Mouse (Mus musculus) forebrain, embryonic 10.5 days (tissue): ENCODE measurements around the gene Map3k5. TPM values are rescaled to one million over a fixed set of nuclear protein-coding genes. Genes with fewer than 3 reads are reported as not detected.
"Not testable (repeated sequence)": the region's sequence is repeated elsewhere in the genome, so short reads cannot be mapped to it uniquely, and the experiment has no call there.

ENCODE experiments used
- DNase-seq: peaks from one replicate; pipeline ENCODE4 v3.0.0-alpha.2; 2017; ENCODE audit warnings: low spot score; ENCODE audit errors: extremely low spot score
- H3K27ac ChIP-seq: fragments of 300-500 bp; sonication (generic); 2 replicates; pipeline ENCODE4 v1.5.1; 2016; ENCODE audit warnings: mild to moderate bottlenecking
- H3K27me3 ChIP-seq: fragments of 300-500 bp; sonication (generic); 2 replicates; pipeline ENCODE4 v1.6.1; 2016; ENCODE audit warnings: mild to moderate bottlenecking; ENCODE audit not compliant: poor library complexity, severe bottlenecking
- H3K36me3 ChIP-seq: fragments of 300-500 bp; sonication (generic); replicated peaks from 2 replicates; pipeline ENCODE4 v1.6.1; 2016; ENCODE audit warnings: mild to moderate bottlenecking, moderate library complexity
- H3K4me1 ChIP-seq: fragments of 300-500 bp; sonication (generic); 2 replicates; pipeline ENCODE4 v1.6.1; 2016
- H3K4me3 ChIP-seq: fragments of 300-500 bp; sonication (generic); 2 replicates; pipeline ENCODE4 v1.5.1; 2016; ENCODE audit warnings: mild to moderate bottlenecking, moderate library complexity
- H3K9me3 ChIP-seq: fragments of 300-500 bp; sonication (generic); 2 replicates; pipeline ENCODE4 v1.6.1; 2016; ENCODE audit warnings: mild to moderate bottlenecking, moderate library complexity
- WGBS: fragments of 180-500 bp; shearing (Covaris S2); methylation state at CpG from one replicate; pipeline ENCODE4 v1.1.7; 2016; 5-methylcytosine and 5-hydroxymethylcytosine counted together
- polyA plus RNA-seq: library from polyadenylated mRNA; unstranded; fragments of >200 nt; fragmentation: Nextera tagmentation; extraction: Ambion mirVana; gene quantifications from 2 replicates; pipeline ENCODE4 v1.2.1, GENCODE M21; 2016

The Map3k5 gene
- polyA plus RNA-seq, 1 experiment from 2014 or later, result 0.42 TPM

DNA sequence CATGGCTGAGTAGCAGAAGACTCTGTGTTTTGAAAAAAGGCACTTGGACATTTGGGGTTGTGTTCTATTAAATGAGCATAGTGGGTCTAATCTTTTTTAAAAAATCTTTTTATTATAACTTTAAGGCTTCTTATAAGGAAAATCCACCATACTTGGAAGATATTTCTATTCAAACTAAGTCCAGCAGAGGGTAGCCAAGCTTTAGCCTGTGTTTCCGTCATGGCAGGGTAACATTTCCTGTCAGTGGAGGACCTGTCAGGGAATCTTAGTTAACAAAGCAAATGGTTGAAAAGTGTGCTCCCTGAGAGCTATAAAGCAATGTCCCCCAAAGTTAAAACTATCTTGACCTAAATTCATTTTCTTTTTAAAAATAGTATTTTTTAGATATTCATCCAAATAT lies 22.7 kb upstream of the Map3k5 start:
- no peaks in the 10 kb centered on the region for H3K4me1 ChIP-seq
- no peaks in the 10 kb centered on the region for H3K36me3 ChIP-seq
- no peaks in the 10 kb centered on the region for H3K9me3 ChIP-seq
- WGBS, result 45% methylated on average over 1 of the region's 1 CpGs
- H3K27ac ChIP-seq, result no peak overlapping the region
- no peak for DNase-seq
- H3K4me3 ChIP-seq, result no peak overlapping the region
- H3K27me3 ChIP-seq, result peaks cover 12% of the 10 kb centered on the region

DNA sequence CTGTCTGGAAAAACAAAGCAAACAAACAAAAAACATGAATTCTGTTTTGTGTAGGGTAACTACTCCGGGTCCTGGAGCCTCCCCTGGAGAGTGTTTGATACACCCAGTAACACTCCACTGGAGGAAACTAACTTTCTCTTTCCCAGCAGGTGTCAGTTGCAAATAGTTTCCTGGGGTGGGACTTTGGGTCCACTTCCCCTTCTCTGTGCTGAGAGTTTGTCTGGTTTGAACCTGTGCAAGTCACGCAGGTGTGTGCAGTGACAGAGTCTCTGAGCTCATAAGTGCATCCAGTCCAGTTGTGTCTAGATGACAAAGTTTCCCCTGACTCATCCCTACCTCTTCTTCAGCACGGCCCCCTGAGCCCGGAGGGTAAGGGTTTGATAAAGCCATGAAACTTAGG lies 20.5 kb upstream of the Map3k5 start:
- Histone ChIP-seq H3K27ac (no peak overlapping the region), H3K27me3 (peaks cover 12% of the 10 kb centered on the region), H3K9me3 (no peaks in the 10 kb centered on the region), H3K36me3 (no peaks in the 10 kb centered on the region), H3K4me3 (no peak overlapping the region), H3K4me1 (no peaks in the 10 kb centered on the region)
- 86% methylated on average over 4 of the region's 4 CpGs for WGBS
- DNase-seq, result no peak

DNA sequence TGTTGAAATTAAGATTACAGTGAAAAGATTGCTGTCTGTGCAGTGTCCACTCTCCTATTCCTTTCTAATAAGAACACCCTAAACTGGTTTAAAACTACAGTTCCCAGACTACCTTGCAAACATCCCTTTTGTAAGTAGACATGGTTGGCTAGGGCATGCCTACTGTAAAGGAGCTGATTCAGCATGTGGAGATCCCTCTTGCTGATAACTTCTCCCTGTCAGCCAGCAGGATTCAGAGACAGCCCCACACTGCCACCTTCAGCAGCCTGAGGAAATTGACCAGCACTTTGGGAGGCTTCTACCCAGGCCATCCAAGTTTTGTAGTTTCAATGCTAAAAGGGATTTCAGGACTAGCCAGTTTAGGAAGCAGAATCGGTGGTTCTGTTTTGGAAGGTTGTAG lies 19.0 kb upstream of the Map3k5 start:
- Histone ChIP-seq H3K36me3 (no peaks in the 10 kb centered on the region), H3K27ac (no peak overlapping the region), H3K4me3 (no peak overlapping the region), H3K9me3 (no peaks in the 10 kb centered on the region), H3K27me3 (no peaks in the 10 kb centered on the region), H3K4me1 (no peaks in the 10 kb centered on the region)
- WGBS, result 55% methylated on average over 1 of the region's 1 CpGs
- no peak for DNase-seq

DNA sequence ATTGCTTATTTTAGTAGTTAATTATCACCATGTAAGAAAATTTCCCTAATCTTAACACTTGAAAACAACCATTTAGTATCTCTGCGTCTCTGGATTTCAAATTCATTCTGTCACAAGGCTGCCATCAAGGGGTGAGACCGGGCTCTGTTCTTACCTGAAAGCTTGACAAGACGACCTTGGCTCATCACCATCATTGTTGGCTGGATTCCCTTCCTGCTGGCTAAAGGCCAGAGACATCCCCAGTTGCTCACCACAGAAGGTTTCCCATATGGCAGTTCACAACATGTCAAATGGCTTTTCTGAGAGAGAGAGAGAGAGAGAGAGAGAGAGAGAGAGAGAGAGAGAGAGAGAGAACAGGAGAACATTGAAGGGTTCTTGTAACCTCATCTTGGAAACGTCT lies 11.9 kb upstream of the Map3k5 start:
- DNase-seq, result no peak
- no peak overlapping the region for H3K4me3 ChIP-seq

DNA sequence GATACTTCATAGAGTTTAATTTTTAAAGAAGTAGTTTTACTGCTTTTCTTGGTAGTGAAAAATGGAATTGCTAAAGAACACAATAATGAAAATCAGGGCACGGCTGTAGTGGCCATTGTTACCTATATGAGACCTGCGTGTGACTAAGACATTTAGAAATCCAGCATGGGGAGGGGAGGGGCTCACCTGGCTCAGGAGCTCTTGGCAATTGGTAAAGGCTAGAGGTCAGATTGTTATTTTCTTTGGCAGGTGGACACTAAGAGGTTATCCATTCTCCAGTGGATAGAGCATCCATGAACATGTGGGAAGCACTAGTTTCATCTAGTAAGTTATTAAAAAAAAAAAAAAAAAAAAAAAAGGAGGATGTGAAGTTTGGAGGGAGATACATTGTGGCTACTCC lies 10.0 kb upstream of the Map3k5 start:
- no peak overlapping the region for H3K4me3 ChIP-seq
- no peaks in the 10 kb centered on the region for H3K36me3 ChIP-seq
- H3K27me3 ChIP-seq, result no peaks in the 10 kb centered on the region
- 83% methylated on average over 2 of the region's 2 CpGs for WGBS
- no peaks in the 10 kb centered on the region for H3K4me1 ChIP-seq
- no peak overlapping the region for H3K27ac ChIP-seq
- no peak for DNase-seq
- H3K9me3 ChIP-seq, result no peaks in the 10 kb centered on the region

More for the DNA sequence above, 11.9 kb upstream of the Map3k5 start:
- no peaks in the 10 kb centered on the region for H3K27me3 ChIP-seq
- no peak overlapping the region for H3K27ac ChIP-seq
- H3K36me3 ChIP-seq, result no peaks in the 10 kb centered on the region
- no peaks in the 10 kb centered on the region for H3K9me3 ChIP-seq
- 73% methylated on average over 4 of the region's 4 CpGs for WGBS
- no peaks in the 10 kb centered on the region for H3K4me1 ChIP-seq

DNA sequence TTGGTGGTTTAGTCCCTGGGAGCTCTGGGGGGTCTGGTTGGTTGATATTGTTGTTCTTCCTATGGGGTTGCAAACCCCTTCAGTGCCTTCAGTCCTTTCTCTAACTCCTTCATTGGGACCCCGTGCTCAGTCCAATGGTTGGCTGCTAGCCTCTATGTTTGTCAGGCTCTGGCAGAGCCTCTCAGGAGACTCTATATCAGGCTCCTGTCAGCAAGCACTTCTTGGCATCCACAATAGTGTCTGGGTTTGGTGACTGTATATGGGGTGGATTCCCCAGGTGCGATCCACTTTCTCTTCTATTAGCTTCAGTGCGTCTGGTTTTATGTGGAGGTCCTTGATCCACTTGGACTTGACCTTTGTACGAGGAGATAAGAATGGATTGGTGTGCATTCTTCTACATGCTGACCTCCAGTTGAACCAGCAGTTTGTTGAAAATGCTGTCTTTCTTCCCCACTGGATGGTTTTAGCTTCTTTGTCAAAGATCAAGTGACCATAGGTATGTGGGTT lies 7.8 kb upstream of the Map3k5 start:
- 85% methylated on average over 4 of the region's 4 CpGs for WGBS
- not testable (repeated sequence) for H3K27me3 ChIP-seq, H3K4me3 ChIP-seq, DNase-seq, H3K36me3 ChIP-seq, H3K4me1 ChIP-seq, H3K9me3 ChIP-seq, H3K27ac ChIP-seq

DNA sequence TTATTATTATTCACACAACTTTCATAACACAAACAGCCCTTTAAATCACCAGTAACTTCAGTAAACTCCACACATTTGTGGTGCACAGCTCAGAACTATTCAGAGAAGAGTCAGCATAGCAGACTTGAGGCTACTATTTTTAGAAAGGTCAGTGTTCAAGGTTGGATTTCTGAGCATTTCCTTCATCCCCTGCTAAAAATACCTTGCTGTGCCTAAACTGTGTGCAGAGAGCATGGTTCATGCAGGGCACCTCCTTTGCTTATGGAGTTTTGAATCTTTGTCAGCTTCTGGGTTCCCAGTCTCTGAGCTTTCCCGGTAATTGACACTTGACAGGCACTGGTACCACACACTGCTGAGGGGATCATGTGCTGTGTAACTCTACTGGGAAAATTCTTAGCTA lies 6.1 kb upstream of the Map3k5 start:
- Histone ChIP-seq H3K27ac (no peak overlapping the region), H3K36me3 (no peaks in the 10 kb centered on the region), H3K27me3 (peaks cover 20% of the 10 kb centered on the region), H3K4me3 (no peak overlapping the region), H3K4me1 (peaks cover 1% of the 10 kb centered on the region; the same call in 1 of the 2 replicates), H3K9me3 (no peaks in the 10 kb centered on the region)
- WGBS, result 81% methylated on average over 1 of the region's 1 CpGs
- DNase-seq, result no peak

DNA sequence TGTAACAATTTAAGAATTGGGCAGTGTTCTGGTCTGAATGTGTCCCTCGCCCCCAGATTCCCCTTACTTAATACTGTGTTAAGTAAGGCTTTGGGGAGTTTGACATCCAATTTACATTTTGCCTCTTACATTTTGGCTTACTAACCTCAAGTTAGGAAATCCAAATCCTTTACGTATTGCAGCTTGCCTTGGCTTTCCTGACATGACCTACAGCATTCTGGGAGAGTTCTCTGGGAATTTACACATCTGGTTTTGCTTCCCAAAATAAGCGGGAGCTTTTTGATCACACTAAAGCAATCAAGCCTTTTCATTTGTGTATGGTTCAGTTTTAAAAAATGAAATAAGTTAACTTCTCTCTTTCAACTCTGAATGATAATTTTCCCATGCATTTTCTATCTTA lies 1.3 kb upstream of the Map3k5 start:
- Histone ChIP-seq H3K27me3 (peaks cover 62% of the 10 kb centered on the region), H3K9me3 (no peaks in the 10 kb centered on the region), H3K4me3 (peak overlapping the region; percentile 78), H3K36me3 (no peaks in the 10 kb centered on the region), H3K4me1 (peaks cover 28% of the 10 kb centered on the region), H3K27ac (no peak overlapping the region)
- 45% methylated on average over 3 of the region's 3 CpGs for WGBS
- DNase-seq, result no peak

DNA sequence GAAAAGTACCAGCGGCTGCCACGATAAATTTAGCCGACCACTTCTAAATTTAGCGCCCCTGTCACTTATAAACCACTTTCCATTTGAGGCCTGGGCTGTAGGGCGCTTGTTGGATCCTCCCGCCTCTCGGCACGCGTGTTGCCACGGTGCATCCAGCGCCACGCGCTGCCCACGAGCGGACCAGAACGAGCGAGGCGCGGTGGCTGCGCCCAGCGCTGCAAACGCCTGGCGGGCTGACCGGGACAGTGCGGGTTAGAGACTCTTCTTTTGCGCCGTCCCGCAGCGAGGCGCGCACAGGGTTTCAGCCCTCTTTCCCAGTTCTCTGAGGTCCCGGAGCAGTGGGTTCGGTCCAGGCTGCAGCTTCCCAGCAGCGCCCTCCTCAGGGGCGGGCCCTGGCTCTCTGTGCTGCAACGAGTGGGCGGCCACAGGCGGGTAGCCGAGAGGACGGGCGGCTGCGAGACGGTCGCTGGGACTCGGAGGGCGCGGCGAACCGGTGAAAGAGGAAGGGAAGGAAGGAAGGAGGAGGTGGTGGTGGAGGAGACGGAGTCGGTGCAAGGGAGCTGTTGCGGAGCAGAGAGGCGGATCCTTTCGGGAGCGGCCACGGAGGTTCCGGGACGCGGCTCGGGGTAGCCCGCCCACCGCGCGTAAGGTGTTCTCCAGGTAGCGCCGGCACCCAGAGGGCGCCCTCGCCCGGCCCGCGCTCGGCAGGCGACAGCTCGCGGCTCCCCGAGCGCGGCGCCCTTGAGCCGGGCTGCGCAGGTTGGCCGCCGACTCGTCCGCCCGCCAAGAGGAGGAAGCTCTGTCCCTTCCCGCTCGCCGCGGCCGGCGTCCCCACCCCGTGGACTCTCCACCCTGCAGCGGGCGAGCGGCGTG lies 525 bp upstream of the Map3k5 start:
- peak overlapping the region; percentile 86 for H3K27ac ChIP-seq
- peak overlapping the region; percentile 78 for H3K4me3 ChIP-seq
- peaks cover 63% of the 10 kb centered on the region for H3K27me3 ChIP-seq
- no peaks in the 10 kb centered on the region for H3K9me3 ChIP-seq
- under 1% methylated on average over 93 of the region's 97 CpGs for WGBS
- DNase-seq, result peak; percentile 73
- H3K36me3 ChIP-seq, result no peaks in the 10 kb centered on the region
- H3K4me1 ChIP-seq, result peaks cover 32% of the 10 kb centered on the region

DNA sequence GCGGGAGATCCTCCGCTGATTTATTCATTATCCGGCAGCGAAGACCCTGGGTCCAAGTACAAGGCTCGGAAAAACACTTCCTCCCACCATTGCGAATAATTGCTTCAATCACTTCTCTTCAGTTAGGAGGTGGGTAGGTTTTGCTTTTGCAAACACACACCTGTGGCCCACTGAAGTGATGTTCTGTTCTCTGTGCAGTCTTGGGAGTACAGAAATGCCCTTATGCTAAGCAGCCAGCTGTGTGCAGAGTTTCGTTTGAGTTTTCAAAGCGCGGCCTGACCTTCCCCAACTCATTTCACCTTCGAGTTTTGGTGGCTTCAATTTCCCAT lies 987 bp downstream of the Map3k5 start:
- H3K27ac ChIP-seq, result no peak overlapping the region
- peaks cover 63% of the 10 kb centered on the region for H3K27me3 ChIP-seq
- peaks cover 40% of the 10 kb centered on the region for H3K4me1 ChIP-seq
- WGBS, result 3% methylated on average over 10 of the region's 10 CpGs
- H3K36me3 ChIP-seq, result no peaks in the 10 kb centered on the region
- DNase-seq, result no peak
- no peaks in the 10 kb centered on the region for H3K9me3 ChIP-seq
- peak overlapping the region; percentile 78 for H3K4me3 ChIP-seq

DNA sequence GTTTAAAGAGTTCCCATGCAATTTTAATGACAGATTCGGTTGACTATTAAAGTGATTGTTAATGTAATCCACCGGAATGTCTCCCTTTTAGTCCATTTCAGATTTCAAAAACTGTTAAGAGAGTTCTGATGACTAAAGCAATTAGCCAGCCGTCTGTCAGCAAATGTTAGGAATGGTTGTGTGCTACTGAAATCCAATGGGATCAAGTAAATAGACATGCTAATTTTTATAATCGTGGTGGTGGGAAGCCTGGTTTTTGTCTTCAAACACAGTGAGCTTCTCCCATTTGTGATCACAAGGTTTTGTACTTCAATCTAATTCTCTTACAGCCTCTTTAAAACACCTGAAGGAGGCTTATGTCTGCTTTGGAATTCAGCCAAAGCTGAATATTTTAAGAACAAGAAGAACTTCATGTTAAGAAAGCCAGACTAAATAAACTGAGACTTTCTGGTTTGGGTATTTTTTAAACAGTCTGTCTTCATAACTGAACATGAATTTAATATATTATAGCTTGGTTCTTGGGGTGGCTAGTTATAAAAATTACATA lies 1.6 kb downstream of the Map3k5 start:
- H3K36me3 ChIP-seq, result no peaks in the 10 kb centered on the region
- peaks cover 63% of the 10 kb centered on the region for H3K27me3 ChIP-seq
- 62% methylated on average over 4 of the region's 4 CpGs for WGBS
- peaks cover 40% of the 10 kb centered on the region for H3K4me1 ChIP-seq
- H3K9me3 ChIP-seq, result no peaks in the 10 kb centered on the region
- no peak overlapping the region for H3K27ac ChIP-seq
- no peak overlapping the region for H3K4me3 ChIP-seq
- no peak for DNase-seq

DNA sequence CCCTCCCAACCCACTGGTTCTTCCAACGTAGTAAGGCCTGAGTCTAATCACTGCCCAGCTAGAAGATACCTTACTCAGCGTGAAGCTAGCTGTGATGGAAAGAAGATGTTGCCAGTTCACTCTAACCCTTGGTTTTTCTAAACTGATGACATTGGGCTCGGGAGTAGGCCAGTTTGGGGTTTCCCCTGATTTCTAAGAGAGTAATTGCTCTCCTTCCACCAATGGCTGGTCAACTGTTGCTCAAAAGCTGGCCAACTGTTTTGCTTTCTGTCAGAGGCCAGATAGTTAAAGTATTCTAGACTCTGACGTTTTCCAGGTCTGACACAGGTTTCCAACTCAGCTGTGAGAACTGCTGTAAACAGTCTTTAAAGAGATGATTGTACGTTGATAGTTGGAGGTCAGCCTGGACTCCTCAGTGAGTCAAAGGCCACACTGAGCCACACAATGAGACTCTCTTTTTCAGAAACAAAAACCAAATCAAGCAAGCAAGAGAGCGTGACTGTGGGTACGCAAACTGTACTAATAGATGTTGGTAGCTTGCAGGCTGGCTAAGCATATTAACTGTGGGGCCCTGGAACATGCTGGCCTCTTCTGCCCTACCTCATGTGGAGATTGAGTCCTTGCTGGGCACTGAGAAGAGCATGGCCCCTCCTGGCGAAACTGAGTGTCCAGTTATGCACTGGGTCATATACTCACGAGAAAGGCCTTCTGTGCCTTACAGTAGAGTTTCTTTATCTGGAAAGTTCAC lies 2.9 kb downstream of the Map3k5 start:
- no peak overlapping the region for H3K27ac ChIP-seq
- no peak for DNase-seq
- peaks cover 40% of the 10 kb centered on the region for H3K4me1 ChIP-seq
- H3K9me3 ChIP-seq, result no peaks in the 10 kb centered on the region
- 68% methylated on average over 9 of the region's 9 CpGs for WGBS
- no peak overlapping the region for H3K4me3 ChIP-seq
- no peaks in the 10 kb centered on the region for H3K36me3 ChIP-seq
- H3K27me3 ChIP-seq, result peaks cover 54% of the 10 kb centered on the region

DNA sequence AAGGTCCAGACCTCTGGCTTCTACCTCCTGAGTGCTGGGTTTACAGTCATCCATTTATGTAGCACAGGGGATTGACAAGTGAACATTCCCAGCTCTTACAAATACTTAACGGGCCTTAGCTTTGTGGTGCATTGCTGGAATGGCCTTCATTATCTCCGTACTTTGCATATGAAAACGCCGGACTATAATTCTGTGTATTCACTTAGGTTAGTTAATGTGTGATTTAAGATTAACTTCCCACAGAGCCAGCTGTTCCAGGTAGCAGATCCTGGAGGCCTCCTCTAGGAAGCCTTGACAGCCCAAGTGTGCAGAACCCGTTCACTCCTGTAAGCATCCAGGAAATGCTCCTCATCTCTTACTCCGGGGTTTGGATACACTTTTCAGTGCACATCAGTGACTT lies 4.5 kb downstream of the Map3k5 start:
- no peak overlapping the region for H3K4me3 ChIP-seq
- 83% methylated on average over 6 of the region's 6 CpGs for WGBS
- H3K27ac ChIP-seq, result no peak overlapping the region
- H3K9me3 ChIP-seq, result no peaks in the 10 kb centered on the region
- H3K4me1 ChIP-seq, result peaks cover 33% of the 10 kb centered on the region
- peaks cover 38% of the 10 kb centered on the region for H3K27me3 ChIP-seq
- no peaks in the 10 kb centered on the region for H3K36me3 ChIP-seq
- no peak for DNase-seq
